Mouse (Mus musculus) gastrocnemius, adult 18-20 months (tissue): ENCODE data around the gene Heca. TPM values are rescaled to one million over a fixed set of nuclear protein-coding genes. Genes with fewer than 3 reads are reported as not detected.
A peak's percentile ranks its signal among the peaks of the same experiment; 100 is the strongest.
"Not testable (repeated sequence)": the region's sequence is repeated elsewhere in the genome, so short reads cannot be mapped to it uniquely, and the experiment has no call there.

Experiments used
- DNase-seq: peaks from one replicate; pipeline ENCODE4 v3.0.0; 2021; ENCODE audit warnings: low spot score
- total RNA-seq, 2 experiments: library from RNA; stranded (reverse); gene quantifications; 2 replicates each; pipeline ENCODE4 v1.2.3; 2021

Heca gene
- total RNA-seq, 2 experiments from 2014 or later: 16.3 to 22.2 TPM

GRCm38 (mm10) chr10:17903449-17903848 lies 44.4 kb downstream of the Heca start:
- no peak for DNase-seq

- no peak for DNase-seq
These were observed 67.1 kb downstream of the Heca start for GRCm38 (mm10) chr10:17880724-17881123.

- no peak for DNase-seq
These were observed 67.8 kb downstream of the Heca start for GRCm38 (mm10) chr10:17880038-17880437.

- no peak for DNase-seq
These were observed 69.6 kb downstream of the Heca start for GRCm38 (mm10) chr10:17878002-17878919.

GRCm38 (mm10) chr10:17869822-17870662 lies 77.8 kb downstream of the Heca start:
- peak; percentile 54 for DNase-seq

- no peak for DNase-seq
These were observed 87.0 kb downstream of the Heca start for GRCm38 (mm10) chr10:17860701-17861480.

- DNase-seq: no peak
These were observed 90.1 kb downstream of the Heca start for GRCm38 (mm10) chr10:17857647-17858261.

- DNase-seq: no peak
These were observed 102.9 kb downstream of the Heca start for GRCm38 (mm10) chr10:17844781-17845537.

- DNase-seq: no peak
These were observed 105.8 kb downstream of the Heca start for GRCm38 (mm10) chr10:17842030-17842429.

GRCm38 (mm10) chr10:17836275-17836674 lies 111.6 kb downstream of the Heca start:
- DNase-seq: no peak

- no peak for DNase-seq
These were observed 112.8 kb downstream of the Heca start for GRCm38 (mm10) chr10:17835031-17835430.

GRCm38 (mm10) chr10:17831041-17831440 lies 116.8 kb downstream of the Heca start:
- DNase-seq: no peak

GRCm38 (mm10) chr10:17829205-17829604 lies 118.7 kb downstream of the Heca start:
- DNase-seq: no peak

- no peak for DNase-seq
These were observed 120.5 kb downstream of the Heca start for GRCm38 (mm10) chr10:17827391-17827790.

GRCm38 (mm10) chr10:17820422-17820821 lies 127.4 kb downstream of the Heca start:
- DNase-seq: not testable (repeated sequence)

Other genes starting within 250 kb of the Heca start
- gene Cited2, start 224.8 kb downstream of the Heca start, total RNA-seq: 10 to 100 TPM; 24.3 to 49.2 TPM
- 100 to 1,000 TPM; 386 to 405 TPM for gene Txlnb, start 151.8 kb downstream of the Heca start, total RNA-seq
- 1 to 10 TPM; 1.9 to 2.7 TPM for gene Abracl, start 75.2 kb upstream of the Heca start, total RNA-seq
- 10 to 100 TPM; 24.0 to 27.8 TPM for gene Reps1, start 107.8 kb upstream of the Heca start, total RNA-seq